Mouse (Mus musculus): Measurements from ENCODE around the gene Gucd1.
"Not testable (repeated sequence)": the region's sequence is repeated elsewhere in the genome, so short reads cannot be mapped to it uniquely, and the experiment has no call there.

Gene Gucd1

DNA sequence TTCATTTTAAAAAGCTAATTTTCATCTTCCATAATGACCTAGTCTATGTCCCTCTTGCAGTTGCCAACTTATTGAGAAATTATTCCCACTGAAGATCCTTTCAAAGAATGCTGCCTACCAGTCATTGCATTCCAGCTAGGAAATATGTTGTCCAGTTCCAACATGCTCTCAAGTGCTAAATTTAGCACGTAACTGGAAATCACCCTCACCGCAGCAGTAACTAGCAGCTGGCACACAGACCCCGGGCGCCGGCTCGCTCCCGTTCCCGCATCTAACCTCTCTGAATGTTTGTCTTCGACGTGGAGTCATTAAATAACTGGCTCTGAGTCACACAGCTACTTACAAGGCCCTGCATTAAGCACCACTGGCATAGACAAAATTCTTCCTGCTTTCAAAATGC lies 139.1 kb downstream of the Gucd1 start:
- no peak for DNase-seq (ENCODE audit: low read depth, low spot score)

DNA sequence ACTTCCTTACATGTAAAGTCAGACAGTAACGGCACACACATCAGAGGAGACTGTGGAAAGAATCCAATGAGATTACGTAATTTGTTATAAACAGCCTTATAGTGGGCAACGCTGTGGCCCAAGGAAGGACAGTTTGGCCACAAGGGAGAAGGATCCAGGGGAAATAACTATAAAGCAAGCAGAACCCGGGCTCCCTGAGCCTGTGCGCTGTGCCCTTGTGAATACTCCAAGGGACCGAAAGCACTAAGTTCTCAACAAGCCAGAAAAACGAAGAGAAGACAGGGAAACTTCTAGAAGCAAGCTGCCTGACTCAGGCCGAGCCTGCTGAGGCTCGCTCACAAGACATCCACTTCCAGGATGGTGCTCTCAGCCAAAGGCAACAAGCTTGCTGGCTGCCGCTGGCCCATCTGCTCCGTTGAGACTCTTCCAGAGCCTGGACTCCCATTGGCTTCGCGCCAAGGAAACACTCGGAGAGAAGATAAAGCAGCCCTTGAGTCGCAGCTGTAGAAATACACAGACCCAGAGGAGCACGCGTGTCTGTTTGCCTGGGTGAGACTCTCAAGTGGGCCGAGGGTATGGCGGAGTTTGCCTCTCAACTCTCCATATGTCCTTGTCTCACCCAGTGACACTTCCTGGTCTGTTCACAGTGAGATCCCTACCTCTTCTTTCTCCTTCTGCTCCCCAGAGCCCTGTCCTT lies 144.0 kb downstream of the Gucd1 start:
- not testable (repeated sequence) for DNase-seq (ENCODE audit: low read depth, low spot score)

- DNase-seq (ENCODE audit: low read depth, low spot score): peak; percentile 63
Observed at GRCm38 (mm10) chr10:75365231-75365633, 152.5 kb downstream of the Gucd1 start.

- DNase-seq (ENCODE audit: low read depth, low spot score): peak; percentile 38
Observed at GRCm38 (mm10) chr10:75364796-75365195, 153.0 kb downstream of the Gucd1 start.

DNA sequence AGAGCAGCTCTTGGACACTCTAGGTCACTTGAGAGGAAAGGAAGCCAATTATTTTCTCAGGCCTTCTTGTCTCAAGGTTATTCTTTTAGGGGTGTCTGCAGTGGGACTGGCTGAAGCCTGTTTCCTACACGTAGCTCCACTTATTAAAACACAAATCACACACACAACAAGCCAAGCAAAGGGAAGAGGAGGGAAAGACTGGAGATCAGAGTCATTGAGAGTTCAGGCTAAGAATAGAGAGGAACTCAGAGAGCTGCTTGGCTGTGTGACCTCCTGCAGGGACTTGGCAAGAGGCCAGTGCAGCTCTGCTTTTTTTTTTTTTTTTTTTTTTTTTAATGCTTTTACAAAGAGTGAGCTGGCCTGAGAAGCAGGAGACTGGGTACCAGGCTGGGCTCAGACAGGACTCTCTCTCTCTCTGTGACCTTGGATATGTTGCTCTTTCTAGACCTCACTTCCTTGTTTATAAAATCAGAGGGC lies 153.5 kb downstream of the Gucd1 start:
- peak; percentile 15 for DNase-seq (ENCODE audit: low read depth, low spot score)

- DNase-seq (ENCODE audit: low read depth, low spot score): no peak
Observed at GRCm38 (mm10) chr10:75355341-75355740, 162.4 kb downstream of the Gucd1 start.

DNA sequence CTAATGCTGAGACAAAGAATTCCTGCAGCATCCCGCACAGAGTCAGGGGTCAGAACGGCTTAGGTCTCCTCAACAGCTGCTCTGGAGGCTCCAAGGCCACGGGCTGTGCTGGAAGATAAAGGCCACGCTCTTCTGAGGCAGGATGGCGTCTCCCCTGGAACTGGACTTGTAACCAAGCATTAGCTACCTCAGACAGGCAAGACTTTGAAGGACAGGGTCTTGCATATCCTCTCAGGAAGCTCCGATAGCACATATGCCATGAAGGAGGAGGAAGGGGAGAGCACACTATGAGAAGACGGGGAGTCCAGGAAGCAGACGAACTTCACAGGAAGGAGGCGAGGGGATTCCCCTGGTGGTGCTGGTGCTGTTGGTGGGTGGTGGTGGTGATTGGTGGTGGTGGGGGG lies 163.9 kb downstream of the Gucd1 start:
- peak; percentile 61 for DNase-seq (ENCODE audit: low read depth, low spot score)

DNA sequence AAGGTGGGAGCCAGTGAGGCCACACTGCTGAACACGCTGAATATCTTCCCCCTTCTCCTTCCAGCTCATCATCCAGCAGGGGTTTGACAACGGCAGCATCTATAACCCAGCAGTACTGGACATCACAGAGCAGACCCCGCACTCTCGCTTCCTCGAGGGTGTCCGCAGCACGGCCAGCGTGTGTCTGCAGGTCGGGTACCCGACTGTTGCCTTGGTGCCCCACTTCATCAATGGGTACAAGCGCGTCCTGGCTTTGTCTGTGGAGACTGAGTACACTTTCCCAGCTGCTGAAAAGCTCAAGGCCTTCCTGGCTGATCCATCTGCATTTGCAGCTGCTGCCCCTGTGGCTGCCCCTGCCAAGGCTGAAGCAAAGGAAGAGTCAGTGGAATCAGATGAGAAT lies 165.2 kb downstream of the Gucd1 start:
- no peak for DNase-seq (ENCODE audit: low read depth, low spot score)

DNA sequence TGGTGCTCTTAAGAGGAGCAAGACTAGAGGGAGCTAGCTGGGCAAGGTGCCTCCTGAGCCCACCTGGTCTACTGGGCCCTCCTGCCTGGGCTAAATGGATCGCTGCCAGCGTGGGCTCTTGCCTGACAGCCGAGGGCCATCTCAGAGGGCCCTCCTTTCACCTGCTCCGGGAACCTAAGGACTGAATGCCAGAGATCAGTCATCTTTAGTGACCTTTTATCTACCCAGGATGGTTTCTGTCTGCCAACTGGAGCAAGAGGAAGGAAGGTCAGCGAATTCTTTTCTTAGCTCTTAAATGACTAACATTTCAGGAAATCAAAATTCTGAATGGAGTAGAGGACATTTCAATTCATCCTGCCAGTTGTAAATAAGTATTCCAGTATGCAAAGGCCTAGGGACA lies 167.2 kb downstream of the Gucd1 start:
- DNase-seq (ENCODE audit: low read depth, low spot score): no peak

DNA sequence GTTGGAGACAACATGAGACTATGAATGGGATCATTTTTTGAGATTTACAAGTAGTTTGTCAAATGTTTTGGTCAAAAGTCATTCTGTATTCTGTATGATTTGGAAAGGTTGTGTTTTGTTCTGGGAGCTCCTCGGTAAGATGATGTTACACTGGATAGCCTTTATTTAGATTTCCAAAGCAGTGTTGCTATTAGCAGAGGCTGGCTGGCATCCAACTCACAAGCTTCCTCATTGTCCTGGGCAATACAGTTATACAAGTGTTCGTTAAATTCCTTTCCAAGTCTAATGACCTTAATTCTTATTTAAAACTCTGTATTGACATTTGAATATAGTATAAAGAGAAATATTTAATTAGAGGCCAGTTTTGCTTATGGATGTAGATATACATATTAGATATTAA lies 172.5 kb downstream of the Gucd1 start:
- DNase-seq (ENCODE audit: low read depth, low spot score): no peak

DNA sequence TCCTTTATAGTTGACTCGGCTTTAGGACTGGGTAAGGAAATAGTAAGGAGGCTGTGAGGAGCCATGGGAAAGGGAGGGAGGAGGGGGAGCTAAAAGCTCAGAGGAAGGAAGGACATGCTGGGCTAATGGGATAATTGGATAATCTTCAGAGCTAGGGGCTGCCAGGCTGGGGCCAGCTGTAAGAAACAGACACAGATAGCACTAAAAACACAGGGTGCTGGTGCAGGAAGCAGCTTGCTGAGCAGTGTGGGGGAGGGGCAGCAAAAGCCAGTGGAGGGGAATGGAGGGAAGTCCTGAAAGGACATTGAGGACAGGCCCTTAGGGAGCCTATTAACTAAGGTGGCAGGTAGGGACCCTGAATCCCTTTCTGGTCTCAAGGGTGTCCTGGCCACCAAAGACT lies 173.2 kb downstream of the Gucd1 start:
- not testable (repeated sequence) for DNase-seq (ENCODE audit: low read depth, low spot score)

- no peak for DNase-seq (ENCODE audit: low read depth, low spot score)
Observed at GRCm38 (mm10) chr10:75341936-75342335, 175.8 kb downstream of the Gucd1 start.

DNA sequence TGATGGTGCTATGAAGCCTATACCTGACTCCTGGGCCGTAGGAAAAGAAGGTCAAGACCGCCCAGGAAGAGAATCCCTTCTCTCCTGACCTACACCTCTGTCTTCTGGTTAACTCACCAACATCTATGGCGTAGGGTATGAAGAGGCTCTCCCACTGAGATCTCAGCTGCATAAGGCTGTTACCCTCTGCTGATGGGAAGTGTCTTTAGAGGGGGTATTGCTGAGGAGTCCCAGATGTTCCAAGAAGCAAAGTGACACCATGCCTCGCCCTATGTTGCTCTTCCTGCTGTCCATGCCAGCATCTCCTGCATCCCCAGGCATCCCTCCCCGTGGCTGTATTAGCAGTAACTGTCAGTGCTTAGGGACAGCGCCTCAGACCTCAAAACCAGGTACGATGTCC lies 178.4 kb downstream of the Gucd1 start:
- DNase-seq (ENCODE audit: low read depth, low spot score): no peak

DNA sequence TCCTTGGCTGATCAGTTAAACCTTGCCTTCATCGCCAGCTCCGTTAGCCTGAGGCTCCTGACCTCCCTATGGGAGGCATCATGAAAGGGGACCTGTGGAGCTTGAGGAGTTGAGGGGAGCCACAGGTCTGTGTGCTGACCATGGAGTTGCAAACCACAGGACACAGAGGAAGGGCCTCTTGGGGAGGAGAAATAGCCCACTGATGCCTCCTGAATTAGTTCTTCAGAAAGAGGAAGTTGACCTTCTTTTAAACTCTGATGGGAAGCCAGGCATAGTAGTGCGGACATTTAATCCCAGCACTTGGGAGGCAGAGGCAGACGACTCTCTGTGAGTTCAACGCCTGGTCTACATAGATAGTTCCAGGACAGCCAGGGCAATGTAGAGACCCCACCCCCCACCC lies 178.9 kb downstream of the Gucd1 start:
- DNase-seq (ENCODE audit: low read depth, low spot score): no peak

DNA sequence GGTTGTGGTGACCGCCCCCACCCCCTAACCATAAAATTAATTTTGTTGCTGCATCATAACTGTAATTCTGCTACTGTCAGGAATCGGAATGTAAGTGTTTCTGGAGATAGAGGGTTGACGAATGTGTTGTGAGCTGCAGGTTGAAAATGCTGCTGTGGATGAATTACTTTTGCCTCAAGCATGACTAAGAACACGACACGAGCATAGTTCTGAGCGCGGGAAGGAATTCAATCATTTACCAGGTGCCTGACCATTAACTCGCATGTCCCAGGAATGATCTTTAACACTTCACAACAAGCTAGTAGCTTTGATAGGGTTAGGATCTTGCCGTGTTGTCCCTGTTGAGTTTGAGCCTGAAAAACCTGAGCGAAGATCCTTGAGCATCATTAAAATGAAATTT lies 180.5 kb downstream of the Gucd1 start:
- DNase-seq (ENCODE audit: low read depth, low spot score): no peak

DNA sequence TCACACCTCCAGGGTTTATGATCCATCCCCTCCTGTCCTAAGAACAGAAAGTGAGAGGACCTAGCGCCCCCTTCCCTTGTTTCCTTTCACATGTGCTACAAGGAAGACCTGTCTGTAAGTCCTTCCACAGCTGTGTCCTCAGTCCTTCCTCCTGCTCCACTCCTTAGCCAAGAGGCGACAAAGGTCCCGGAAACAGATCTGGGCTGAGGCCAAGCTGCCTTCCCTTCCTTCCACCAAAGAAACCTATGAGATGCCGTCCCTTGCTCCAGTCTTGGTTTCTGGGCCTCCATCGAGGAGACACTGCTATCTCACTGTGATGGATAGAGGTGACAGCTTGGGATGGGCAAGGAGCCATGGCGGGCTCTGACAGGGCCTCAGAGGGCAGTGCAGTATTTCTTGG lies 182.7 kb downstream of the Gucd1 start:
- no peak for DNase-seq (ENCODE audit: low read depth, low spot score)

DNA sequence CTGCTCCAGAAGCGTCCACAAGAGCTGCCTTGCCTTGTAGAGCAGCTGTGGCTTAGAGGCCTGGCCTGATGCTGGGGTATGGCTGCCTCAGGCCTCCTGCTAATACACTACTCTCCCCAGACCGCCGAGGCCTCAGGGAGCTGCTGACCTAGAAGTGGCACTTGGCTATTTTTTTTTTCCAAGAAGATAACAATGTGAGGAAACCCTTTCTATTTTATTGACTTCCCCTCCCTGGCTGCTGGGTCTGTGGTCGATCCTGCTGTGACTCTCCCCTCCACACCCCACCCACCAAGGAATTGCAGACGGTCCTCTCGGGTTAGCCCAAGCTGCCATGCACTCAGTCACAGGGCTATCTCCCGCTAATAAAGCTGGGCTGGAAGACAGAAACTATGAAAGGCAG lies 183.6 kb downstream of the Gucd1 start:
- no peak for DNase-seq (ENCODE audit: low read depth, low spot score)

DNA sequence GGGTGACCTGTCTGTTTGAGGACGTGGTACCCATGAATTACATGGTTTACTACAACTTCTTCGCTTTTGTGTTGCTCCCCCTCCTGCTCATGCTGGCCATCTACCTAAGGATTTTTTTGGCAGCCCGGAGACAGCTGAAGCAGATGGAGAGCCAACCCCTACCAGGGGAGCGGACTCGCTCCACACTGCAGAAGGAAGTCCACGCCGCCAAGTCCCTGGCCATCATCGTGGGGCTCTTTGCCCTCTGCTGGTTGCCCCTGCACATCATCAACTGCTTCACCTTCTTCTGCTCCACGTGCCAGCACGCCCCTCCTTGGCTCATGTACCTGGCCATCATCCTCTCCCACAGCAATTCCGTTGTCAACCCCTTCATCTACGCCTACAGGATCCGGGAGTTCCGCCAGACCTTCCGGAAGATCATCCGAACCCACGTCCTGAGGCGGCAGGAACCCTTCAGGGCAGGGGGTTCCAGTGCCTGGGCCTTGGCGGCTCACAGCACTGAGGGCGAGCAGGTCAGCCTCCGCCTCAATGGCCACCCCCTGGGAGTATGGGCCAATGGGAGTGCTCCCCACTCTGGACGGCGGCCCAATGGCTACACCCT lies 184.5 kb downstream of the Gucd1 start:
- DNase-seq (ENCODE audit: low read depth, low spot score): no peak

GRCm38 (mm10) chr10:75332268-75332667 lies 185.5 kb downstream of the Gucd1 start:
- no peak for DNase-seq (ENCODE audit: low read depth, low spot score)

DNA sequence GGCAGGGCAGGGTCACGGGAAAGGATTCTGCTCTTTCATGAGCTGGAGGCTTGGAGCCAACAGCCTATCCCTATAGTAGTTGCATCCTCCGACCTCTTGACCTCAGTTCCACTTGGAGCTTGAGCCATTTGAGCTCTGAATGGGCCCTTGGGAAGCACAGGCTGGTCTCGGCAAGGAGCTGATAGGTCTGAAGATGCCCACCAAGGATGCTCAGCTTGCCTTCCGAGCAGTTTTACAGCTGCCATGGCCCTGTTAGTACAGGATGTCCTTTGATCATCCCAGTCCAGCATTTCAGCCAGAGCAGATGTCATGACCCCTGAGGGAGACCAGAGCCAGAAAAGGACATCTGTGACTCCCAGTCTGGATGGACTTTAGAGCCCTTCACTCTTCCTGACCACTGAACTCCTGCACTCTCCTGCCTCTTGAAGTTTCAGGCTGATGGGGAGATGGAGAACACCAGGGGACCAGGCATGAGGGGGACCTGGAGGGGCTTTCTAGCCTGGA lies 189.5 kb downstream of the Gucd1 start:
- DNase-seq (ENCODE audit: low read depth, low spot score): no peak

DNA sequence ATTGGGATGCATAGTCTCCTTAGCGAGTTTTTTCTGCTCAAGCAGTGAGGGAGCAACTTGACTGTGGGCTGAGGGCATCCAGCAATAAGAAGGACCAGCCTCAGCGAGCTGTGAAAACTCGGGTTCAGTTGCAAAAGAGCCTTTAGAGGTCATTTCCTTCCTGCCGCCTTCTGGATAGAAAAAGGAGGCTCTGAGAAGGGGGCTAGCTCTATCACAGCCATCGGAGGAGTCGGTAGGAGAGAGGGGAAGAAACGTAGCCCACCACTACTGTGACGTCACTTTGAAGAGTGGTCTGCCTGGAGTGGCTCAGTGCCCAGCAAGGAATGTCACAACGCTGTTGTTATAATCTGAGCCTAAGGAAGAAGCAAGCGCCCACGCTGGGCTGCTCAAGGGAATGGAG lies 190.7 kb downstream of the Gucd1 start:
- no peak for DNase-seq (ENCODE audit: low read depth, low spot score)

DNA sequence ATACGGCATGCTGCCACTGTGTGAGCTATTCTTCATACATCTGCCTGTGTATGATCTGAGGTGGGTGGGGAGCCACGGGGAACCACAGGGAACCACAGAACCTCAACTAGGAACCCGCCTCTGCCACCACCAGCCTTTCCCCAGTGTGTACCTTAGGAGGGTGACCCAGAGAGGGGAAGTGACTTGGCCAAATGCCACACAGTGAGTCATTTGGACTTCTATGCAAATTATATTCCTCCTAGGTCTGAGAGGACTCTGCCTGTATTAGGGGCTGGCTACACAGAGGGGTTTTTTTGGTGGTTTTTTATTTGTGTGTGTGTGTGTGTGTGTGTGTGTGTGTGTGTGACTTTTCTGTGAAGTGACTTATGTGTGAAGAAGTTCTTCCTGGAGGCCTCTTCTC lies 191.2 kb downstream of the Gucd1 start:
- peak; percentile 85 for DNase-seq (ENCODE audit: low read depth, low spot score)

DNA sequence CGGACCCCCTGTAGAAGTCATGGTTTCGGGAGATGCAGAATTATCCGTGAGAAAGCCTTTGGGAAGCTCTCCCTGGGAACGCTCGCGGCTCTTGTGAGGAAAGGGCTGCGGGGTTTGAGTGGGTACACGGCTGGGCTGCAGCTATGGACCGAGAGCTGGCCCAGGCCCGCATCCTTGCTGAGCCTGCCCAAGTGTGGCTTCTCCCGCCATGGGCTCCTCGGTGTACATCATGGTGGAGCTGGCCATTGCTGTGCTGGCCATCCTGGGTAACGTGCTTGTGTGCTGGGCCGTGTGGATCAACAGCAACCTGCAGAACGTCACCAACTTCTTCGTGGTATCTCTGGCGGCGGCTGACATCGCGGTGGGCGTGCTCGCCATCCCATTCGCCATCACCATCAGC lies 192.0 kb downstream of the Gucd1 start:
- no peak for DNase-seq (ENCODE audit: low read depth, low spot score)
